Mouse (Mus musculus) frontal cortex, postnatal 10 days (tissue): ENCODE data around the gene Ptprd.
"Not testable (repeated sequence)": the region's sequence is repeated elsewhere in the genome, so short reads cannot be mapped to it uniquely, and the experiment has no call there.

ENCODE experiments used
- DNase-seq, 2 experiments: peaks; one replicate each; pipeline ENCODE4 v3.0.0; 2022; ENCODE audit warnings: low spot score in 2 of 2, mixed read lengths in 1 of 2

Gene Ptprd

DNA sequence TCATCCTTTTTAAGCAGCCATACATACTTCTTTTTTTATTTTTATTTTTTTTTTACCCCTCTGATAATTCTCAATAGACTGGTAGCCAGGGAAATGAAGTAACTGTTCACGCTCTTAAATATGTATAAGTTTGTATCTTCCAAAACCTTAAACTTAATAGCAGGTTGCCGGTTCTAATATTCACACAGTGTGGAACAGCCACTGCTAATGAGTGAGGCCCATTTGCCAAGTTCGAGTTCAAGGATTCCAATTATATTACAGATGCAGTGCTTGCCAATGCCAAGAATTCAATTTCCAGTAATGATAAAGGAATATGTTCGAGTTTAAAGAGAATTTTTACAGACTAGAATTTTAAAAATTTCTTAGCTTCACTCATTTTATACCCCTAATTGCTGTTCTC is 322.3 kb downstream of the Ptprd start:
- DNase-seq: no peak

DNA sequence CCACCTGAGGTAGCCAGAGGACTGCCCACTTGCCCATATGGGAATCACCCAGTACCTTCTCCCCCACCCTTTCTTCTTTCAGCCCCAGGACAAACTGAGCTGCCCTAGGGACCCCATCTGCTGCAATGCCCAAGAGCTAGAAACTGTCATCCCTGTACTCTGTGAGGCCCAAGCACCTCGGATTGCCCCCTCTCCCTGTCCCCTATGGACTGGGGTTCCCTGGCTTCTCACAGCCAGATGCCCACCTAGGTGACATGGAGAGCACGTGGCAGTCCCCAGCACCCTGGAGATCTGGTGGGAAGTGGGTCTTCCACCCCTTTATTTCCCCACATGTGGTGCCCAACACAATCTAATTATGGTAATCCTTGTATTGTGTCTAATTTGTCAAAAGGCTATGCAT is 331.5 kb downstream of the Ptprd start:
- no peak for DNase-seq

DNA sequence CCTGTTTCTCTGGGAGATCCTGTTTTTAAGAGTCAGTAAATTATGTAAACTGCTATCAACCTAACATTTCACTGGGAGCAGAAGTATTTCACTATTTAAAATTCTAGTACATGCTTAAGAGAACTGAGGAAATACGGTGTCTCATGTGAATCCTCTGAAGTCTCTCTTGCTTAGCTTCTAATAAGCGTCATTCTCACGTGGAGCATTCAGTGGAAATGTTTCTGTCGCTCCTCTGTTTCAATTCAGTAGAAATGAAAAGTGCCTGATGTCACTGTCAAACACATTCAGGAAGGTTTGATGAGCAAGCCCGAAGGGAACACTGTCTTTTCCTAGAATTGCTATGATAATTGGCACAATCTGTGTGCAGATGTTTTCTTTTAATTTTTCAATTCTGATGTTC is 350.5 kb downstream of the Ptprd start:
- DNase-seq: no peak

DNA sequence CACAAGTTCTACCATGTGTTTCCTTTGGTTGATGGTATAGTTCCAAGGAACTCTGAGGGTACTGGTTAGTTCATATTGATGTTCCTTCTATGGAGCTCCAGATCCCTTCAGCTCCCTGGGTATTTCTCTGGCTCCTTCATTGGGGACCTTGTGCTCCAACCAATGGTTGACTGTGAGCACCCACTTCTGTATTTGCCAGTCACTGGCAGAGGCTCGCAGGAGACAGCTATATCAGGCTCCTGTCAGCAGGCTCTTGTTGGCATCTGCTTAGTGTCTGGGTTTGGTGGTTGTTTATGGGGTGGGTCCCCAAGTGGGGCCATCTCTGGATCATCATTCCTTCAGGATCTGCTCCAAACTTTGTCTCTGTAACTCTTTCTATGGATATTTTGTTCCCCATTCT is 414.4 kb downstream of the Ptprd start:
- not testable (repeated sequence) for DNase-seq

DNA sequence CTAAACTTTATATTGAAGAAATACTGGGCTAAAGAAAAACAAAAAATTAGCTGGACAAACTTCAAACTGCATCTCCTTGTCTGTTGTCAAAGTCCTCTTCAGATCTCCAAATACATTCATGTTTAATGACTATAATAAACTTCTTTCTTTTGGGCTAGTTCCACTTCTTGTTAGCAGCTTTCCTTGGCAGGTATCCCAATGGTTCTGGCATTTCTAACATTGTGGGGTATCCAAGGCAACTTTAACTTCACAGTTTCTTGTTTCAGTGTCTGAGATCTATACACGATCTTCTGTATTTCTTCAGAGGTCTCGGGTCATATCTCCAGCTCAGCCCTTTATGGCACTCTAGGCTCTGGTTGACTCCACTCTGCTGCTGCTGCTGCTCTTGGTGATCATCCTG is 434.5 kb downstream of the Ptprd start:
- no peak for DNase-seq

DNA sequence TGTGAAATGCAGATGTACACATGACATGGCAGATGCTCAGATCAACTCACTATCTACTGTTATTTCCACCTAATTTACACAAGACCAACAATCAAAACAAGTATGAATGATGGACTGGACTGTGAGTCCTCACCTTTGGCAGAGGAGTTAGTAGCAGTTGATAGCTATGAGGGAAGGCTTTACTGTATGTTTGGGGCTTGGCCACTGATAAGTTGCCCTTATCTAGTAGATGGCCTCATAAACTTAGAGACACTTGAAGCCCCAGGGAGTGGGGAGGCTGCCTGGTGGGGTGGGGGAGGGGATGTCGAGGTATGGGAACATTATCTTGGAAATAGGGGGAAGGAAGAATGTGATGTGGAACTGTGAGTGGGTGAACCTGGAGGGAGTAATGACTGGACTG is 448.0 kb downstream of the Ptprd start:
- DNase-seq: no peak

DNA sequence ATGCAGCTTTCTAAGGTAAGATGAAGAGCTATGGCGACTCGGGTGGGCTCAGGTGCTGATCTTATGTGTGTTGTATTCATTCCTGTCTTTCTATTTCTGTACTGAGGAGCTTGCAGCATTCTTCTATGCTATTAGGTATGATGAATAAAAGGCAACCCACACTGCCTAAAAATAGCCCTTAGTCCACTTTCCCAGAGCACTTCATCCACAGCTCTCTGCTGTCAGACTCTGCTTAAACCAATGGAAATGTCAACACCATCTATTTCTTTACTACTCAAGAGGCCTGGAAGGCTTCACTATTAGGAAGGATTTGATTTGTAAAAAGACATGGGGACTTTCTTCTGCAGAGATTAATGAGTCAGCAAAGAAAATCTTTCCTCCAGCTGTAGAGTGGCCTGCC is 468.4 kb downstream of the Ptprd start:
- no peak for DNase-seq

DNA sequence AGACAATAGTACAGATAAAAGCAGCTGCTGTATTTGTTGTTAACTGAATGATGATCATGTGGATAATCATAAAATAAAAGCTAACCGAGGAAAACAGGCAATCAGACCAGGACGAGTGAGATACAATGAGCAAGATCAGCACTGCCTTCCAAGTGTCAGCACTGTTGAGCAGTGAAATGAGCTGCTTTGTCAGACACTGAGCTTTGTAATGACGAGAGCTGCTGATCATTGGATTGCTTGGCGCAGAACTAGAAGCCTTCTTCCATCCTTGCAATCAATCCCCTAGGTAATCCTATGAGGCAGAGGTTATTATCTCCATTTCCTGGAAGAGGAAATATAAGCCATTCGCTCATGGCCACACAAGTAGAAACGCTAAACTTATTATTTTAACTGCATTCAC is 489.9 kb downstream of the Ptprd start:
- no peak for DNase-seq

DNA sequence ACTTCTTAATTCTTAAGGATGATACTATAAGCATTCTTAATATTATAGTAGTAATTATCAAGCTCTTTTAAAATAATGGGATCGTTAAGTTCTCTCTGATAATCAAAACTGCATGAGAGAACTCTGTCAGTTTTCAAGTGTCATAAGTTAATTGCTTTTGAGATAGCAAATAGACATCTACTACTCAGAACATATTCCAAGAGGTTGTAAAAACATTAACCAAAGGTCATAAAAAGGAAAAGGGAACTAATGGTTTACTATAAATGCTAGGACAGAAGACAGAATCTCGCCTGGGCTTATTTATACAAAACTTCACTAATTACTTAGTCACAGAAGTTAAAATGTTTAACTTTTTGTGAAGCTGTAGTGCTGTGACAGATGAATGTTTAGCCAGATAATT is 494.0 kb downstream of the Ptprd start:
- no peak for DNase-seq

DNA sequence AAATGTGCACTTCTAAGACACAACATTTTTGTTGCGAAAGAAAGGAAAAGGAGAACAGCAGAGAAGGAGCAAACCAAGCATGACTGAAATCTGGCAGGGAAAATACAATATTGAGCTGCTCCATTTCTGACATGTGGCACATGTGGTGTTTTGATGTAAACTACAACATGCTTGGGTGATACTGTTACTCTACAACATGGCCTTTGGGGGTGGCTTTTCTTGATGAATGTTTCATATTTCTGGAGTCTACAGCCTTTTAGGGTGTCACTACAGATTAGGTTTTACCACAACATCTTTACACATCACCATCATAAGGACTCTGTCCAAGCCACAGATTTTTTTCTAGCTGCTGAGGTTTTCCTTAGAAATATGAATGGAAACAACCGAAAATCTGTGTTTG is 501.5 kb downstream of the Ptprd start:
- DNase-seq: no peak

DNA sequence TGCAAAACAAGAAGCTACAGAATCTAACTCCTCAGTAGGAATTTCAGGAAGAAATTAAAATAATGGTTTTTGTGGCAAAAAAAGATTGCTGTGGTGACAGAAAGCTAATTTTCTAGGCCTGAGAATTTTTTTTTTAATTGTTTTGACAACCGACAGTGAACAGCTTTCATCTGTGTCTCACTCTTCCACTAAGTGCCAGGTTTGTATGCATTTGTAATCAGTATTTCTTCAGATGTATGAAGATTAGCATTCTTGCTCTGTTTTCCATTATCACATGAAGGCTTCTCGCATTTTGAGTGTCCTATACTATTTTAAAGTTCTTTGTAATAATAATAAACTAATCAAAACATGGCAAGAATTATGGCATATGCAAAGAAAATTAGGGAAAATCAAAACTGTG is 513.5 kb downstream of the Ptprd start:
- DNase-seq: no peak

DNA sequence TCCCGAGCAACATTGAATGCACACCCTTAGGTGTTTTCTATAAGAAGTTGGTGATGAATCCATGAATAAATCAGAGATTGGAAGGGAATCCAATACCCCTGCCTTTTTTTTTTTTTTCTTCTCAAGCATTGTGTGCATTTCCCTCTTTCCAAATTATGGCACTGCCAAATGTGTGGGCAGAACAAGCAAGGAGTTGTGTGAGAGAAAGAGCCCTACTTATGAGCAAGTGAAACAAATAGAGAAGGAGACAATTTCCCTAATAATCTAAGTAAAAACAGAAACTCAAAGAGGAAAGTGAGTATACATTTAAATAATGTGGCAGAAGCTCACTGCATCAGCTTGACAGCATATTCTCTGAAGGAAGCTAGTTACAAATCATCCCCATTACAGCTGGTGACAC is 536.0 kb downstream of the Ptprd start:
- DNase-seq: no peak

DNA sequence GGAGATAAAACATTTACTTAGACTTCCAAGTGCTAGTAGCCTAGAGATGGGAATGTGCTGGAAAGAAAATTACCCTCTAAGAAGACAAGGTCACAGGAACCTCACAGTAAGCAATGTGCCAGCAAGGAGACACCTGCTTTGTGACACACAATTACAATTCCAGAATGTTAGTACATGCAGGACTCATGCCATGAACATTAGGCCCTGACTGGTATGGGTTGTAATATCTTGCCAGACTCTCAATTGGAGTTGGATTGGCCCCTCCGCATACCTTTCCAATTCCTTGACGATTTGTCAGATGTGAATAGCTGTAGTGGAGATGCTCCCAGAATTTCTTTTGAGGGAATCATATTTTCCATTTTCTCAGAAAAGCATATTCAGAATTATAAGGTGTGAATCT is 547.0 kb downstream of the Ptprd start:
- DNase-seq: no peak

DNA sequence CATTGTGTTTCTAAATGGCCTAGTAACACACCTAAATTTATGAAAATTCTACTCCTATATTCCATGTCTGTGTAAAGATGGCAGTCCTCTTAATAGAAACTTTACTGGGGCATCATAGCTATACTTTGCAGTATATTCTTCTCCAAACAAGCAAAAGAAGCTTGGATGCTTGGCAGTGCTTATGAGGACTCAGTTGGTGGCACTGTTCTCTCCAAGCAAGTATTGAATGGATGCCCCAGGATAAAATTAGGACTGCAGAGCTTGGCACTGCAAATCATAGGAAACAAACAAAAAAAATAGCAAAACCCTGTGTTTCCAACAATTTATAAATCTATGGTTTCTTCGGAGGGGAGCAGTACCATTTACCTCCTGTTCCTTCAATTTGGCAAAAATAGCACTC is 549.5 kb downstream of the Ptprd start:
- DNase-seq: no peak

DNA sequence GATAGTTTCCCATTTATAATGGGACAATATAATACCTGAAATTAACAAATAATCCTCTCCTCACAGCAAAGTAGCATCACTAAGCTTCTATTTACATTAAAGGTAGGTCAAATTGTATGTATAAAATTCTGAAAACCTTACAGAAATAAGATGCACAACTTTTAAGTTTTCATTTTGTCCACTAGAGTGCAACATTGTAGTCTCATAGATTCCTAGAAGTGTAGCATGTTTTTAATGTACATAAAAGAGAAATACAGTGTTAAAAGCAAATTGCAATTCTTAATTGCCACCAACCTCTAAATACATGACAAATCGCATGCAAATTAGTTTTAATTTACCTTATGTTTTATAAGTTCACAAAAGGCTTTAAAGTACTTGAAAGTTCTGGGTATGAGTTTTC is 556.1 kb downstream of the Ptprd start:
- no peak for DNase-seq

DNA sequence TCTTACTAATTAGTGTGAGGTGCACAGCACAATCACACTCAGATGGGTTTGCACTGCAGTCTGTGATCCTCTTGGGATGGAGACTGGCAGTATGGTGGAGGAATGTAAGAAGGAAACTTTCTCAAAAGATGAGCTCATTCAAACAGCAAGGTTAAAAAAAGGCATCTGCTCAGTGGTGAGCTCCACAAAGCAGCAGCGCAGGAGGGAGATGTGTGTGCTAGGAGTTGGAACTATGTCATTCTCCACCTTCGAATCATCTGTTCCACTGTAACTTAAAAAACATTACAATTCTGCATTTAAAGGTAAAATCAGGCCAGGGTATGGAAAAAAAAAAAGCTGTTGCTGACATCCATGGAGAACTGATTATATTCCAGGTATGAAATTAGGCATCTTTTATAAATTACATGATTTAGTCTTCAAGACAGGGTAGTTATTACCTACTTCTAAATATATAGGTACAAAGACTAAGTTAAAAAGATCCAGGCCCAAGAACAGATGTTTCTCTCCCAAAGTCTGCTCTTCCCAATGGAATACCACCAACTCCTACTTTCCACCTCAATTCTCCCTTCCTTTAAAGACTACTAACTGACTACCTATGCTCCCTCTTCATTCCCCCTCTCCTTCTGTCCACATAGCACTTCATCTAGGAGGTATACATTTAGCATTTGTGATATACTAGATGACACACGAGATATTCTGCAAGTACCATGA is 562.0 kb downstream of the Ptprd start:
- peak in 1 of 2 experiments; percentile 22 for DNase-seq

DNA sequence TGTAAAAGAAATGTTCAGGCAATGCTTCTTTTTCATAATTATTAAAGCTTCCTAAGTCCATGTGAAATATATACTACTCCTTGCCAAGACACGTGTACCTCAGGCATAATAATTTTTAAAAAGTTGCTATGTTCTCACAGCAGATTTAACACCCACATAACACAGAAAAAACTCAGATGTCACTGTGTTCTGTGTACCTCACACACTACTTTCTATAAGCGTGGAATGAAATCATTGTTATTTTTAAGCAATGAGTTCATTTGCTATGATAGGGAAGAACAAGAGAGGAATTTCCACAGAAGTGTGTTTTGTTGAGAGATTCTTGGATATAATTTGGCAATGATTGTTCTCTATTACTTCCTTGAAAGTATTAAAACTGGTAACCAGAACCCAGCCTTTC is 562.9 kb downstream of the Ptprd start:
- no peak for DNase-seq

DNA sequence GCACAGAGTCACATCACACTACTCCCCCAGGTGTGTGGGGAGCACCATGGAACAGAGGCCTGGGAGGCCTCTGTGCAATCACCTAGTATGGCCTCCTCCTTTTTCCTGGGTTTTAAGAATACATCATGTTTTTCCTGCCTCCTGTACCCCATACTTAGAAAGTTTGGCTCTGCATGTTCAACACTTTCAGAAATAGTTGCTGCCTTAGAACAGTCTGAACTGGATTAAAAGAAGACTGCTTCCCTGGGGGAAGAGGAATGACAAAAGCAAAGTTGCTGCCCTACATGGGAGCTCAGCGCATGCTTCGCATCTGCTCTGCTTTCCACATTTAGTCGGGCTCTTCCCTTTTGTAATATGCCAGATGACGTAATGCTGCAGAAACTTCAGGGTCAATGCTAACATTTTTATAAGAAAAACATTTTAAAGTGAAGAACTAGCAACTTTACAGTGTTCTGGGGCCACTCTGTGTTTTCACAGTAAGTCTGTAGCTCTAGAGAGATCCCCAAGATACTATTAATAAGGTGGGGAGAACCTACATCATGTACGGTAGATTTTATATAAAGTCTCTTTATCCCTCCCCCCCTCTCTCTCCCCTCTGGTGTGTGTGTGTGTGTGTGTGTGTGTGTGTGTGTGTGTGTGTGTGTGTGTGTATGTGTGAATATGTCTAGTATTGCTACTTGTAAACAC is 564.2 kb downstream of the Ptprd start:
- peak in 1 of 2 experiments; percentile 48 for DNase-seq

DNA sequence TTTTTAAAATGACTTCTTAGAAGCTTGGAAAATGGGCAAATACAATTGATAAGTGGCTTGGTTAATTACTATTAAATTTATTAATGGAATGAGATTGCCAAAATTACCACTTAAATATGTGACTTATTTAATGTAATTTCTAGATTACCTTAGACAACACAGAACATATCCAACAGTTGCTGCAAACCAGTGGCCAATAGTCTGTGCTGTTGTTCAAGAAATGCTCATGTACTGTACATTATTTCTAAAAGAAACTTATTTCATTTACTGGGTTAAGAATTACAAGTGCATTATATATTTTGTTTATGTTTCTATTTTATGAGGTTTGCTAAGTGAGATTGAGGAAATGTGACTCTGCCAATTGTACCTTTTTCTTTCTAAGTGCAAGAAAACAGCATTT is 567.3 kb downstream of the Ptprd start:
- DNase-seq: no peak

DNA sequence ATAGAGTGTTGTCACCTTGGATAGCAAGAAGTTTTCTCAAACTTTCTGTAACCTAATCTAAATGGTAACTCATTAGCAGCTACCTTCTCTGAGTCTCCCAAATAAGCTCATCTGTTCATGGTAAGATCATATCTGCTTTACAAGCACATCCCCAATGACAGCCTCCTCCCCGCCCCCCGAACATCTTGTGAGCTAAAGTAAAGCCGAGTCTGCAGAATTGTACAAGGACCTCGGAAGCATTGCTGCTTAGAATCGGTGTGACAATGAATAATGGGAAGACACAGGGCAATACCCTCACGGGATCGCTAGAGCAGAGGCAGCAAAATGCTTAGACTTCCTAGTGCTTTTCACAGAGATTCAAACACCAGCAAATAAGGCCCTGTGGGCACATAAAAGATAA is 571.7 kb downstream of the Ptprd start:
- DNase-seq: no peak

DNA sequence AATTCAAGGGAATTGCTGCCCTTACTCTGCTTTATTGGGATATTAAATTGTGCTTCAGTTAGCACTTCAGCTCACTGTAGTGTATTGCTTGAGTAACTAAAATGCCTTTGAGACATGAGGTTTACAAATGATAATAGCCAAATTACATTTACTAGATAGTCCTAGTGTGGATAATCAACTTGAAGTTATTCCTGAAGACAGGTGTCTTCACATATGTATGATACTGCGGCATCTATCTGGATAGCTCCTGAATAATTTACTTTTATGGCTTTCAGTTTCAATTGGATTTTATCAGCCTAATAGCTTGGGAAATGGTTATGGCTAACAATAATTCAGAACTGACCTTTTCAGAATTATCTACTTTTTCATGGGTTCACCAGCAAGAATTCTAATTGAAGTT is 598.6 kb downstream of the Ptprd start:
- no peak for DNase-seq

DNA sequence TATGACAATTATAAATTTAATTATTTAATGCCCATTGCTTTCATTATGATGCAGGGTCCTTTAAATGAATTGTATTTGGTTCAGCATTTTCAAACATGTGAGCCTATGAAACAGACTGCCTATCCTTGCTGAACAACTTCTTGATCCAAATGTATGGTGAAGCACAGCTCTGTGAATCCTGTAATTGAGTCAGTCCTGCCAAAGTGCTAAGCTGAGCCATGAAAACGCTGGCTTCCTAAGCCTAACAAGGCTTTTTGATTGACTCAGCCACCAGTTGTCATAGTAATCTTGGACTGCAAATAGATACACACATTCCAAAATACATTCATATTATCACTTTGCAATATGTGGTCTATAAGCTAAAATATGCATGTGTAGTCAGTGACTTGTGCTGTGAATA is 625.1 kb downstream of the Ptprd start:
- DNase-seq: peak in 1 of 2 experiments; percentile 18

DNA sequence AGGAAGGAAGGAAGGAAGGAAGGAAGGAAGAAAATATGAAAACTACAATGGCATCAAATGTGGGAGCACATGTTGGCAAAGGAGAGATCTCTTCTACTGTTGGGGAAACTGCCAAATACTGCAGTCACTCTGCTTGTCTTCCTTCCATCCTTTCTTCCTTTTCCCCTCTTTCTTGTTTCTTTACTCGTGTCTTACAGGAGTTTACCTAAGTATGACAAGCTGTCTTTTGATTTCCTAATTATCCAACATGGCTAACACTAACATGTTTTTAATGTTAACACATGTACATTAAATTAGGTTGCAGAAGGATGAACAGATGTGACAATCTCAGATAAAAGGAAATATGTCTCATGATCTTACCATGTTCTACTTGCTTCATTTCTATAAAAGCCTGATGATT is 625.5 kb downstream of the Ptprd start:
- no peak for DNase-seq
